Mouse (Mus musculus): ENCODE measurements at regions not wholly inside any gene's neighbourhood (a gene's known extent, or its start where the extent isn't known, plus 50 kb on each side); places are given as distances from the start of the nearest gene placed in this dataset.

DNA sequence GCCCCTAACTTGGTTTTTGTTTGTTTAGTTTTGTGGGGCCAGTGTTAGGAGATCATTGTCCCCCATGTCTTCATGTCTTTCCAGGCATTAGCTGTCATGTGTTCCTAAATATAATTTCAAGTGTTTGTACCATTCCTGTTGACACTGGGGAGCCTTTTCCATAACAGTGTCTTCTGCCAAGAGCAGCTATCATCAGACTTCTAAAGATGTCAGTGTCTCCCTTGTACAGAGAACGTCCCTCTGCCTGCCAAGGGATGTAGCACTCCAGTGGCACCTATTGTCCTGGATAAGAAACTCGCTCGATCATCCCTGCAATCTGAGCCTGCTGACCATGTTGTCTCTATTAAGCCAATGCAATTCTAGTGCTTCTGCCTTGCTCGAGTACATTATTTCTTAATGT is 64.6 kb upstream of the Lhfpl2 start:
- no peak for ATAC-seq (ENCODE audit: poor library complexity, severe bottlenecking)

DNA sequence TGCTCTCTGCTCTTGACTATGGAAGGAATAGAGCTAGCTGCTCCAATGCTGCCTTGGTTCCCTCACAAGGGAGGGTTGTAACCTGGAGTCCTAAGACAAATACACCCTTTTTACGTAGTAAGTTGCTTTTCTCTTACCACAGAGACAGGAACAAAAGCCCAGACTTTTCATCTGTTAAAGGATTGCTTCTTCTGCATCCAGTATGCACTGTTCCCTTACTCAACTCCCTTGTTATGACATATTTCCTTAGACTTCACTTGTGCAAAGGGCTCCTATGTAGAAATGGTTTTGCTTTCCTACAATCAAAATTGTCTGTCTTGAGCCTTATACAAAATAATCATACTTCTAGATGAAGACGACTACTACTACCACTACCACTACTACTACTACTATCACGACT is 62.2 kb upstream of the Lhfpl2 start:
- ATAC-seq (ENCODE audit: poor library complexity, severe bottlenecking): peak; percentile 52

DNA sequence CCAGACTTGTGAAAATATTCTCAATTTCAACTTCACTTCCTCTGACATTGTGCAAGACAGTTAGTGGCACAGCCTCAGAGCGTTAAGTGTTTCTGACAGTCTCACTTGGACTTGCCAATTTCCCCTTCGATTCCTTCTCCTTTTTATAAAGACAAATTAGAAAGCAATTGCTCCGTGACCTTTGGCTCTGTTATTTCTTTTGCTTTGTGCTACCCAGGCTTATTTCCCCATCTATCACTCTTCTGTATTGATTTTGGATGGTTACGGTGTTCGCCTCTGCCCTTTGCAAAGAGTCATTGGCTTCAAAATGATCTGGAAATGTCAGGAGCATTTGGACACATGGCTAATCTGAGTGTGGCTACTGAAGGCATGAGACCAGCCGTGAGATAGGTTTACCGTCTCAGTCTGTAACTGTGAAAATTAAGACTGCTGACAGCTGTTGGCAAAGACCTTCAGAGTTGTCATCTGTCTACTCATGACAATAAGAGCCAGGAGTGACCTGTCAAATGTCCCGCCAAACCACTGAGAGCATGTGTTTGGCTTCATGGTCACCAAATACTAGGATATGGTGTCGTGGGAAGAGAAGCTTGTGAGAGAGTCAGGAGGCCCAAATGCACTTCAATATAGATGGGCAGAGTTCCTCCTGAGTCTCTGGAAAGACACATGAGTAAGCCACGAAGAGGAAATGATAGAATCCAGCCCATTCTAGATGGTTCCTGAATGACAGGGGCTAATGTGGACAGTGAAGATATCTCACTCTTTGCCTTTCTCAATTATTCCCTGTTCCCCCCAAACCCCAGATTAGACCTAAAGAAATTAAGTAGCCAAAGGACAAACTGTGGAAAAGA is 60.8 kb upstream of the Lhfpl2 start:
- ATAC-seq (ENCODE audit: poor library complexity, severe bottlenecking): peak; percentile 69

DNA sequence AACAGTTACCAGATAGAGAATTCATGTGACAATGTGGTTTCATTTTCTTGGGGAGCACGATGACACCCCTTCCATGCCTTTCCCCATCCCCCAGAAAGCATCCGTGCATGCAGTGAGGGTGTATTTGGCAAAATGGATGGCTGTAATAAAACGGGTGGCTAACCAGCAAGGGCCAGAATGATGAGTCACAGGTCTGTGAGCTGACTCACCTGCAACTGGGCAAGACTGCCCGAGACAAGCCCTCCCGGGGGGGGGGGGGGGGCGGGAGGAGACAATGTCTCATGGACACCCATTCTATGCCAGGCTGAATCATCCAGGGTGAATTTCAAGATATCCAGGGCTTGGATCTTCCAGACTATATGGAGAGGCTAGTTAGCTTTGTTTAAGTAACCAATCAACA is 59.6 kb upstream of the Lhfpl2 start:
- ATAC-seq (ENCODE audit: poor library complexity, severe bottlenecking): no peak

DNA sequence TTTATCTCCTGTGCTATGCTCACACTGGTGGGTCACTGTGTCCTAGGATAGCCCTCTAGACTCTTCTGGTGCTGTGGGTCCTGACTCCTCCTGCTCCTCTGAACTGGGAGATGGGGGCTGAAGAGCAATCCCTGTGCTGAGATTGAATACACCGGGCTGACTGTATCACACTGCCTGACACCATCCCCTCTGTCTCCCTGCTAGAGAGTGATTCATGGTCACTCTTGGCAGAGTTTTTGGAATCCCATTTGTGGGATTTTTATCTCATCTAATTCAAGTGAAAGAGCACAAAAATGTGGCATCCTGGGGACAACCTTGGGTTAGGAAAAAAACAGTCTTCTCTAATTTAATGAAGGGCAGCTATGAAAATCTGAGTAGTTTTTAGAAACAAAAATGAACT is 59.2 kb upstream of the Lhfpl2 start:
- no peak for ATAC-seq (ENCODE audit: poor library complexity, severe bottlenecking)

DNA sequence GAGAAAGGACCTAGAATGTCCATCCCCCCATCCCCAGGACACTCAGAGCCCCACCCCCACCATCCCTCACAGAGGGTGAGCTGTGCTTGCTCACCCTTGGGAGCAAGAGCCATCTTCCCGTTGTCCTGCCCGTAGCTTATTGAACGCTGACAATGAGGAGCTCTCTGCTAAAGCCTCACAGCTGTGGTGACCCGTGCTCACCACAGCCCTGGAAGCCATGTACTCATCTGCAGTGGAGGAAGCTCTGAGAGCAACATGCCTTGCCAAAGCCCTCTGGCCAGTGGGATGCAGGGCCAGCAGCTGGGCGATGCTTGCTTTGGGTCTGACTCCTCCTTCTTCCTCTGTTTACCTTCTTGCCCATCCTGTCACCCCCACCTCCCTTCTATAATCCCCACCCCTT is 53.8 kb upstream of the Lhfpl2 start:
- ATAC-seq (ENCODE audit: poor library complexity, severe bottlenecking): no peak

DNA sequence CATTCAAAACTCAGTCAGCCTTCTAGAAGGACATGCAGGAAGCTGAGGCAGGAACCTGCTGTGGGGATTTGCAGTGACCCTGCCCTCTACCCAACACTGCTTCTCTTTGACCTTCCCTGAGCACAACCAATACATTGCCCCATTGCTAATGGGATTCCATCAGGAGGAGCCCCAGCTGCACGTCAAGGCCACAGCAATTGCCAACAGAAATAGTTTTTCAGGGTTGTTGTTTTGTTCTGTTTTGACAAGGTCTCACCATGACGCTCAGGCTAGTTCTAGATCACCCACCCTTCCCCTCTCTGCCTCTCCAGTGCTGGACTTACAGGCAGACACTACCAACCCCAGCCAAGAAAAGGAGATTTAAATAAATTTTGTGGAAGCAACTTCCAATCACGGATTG is 53.2 kb upstream of the Lhfpl2 start:
- ATAC-seq (ENCODE audit: poor library complexity, severe bottlenecking): no peak

DNA sequence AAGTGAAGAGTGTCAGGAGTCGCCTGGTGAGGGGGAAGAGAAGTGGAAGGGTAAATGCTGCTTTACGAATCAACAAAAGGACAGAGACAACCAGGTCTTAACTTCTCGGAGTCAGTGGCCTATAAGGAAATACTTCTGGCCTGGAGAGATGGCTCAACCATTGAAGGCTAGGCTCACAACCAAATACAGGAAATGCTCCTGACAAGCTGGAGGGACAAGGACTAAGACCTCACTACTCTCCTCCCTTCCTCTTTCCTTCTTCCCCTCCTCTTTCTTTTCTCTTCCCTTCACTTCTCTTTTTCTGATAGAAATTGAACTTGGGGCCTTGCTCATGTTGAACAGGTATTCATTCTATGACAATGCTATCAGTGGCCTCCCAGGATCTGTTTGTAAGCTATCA is 51.7 kb upstream of the Lhfpl2 start:
- peak; percentile 74 for ATAC-seq (ENCODE audit: poor library complexity, severe bottlenecking)

Data from megakaryocyte, adult 5-6 weeks (primary cell).